Mouse (Mus musculus) intestine, embryonic 15.5 days (tissue): ENCODE measurements around the gene Mks1. TPM values are rescaled to one million over a fixed set of nuclear protein-coding genes. Genes with fewer than 3 reads are reported as not detected.

Experiments
- ATAC-seq: fragments of 200-750 bp; cut with Nextera tagmentation; 2 replicates; pipeline ENCODE4 v1.8.0; 2017; ENCODE audit warnings: moderate TSS enrichment, moderate library complexity
- H3K27ac ChIP-seq: fragments of 300-500 bp; sonication (generic); 2 replicates; pipeline ENCODE4 v1.5.1; 2015; ENCODE audit warnings: mild to moderate bottlenecking, inconsistent platforms
- H3K27me3 ChIP-seq: fragments of 300-500 bp; sonication (generic); replicated peaks from 2 replicates; pipeline ENCODE4 v1.6.1; 2015; ENCODE audit warnings: inconsistent platforms
- H3K36me3 ChIP-seq: fragments of 300-500 bp; sonication (generic); 2 replicates; pipeline ENCODE4 v1.6.1; 2015; ENCODE audit warnings: inconsistent platforms
- H3K4me1 ChIP-seq: fragments of 300-500 bp; sonication (generic); replicated peaks from 2 replicates; pipeline ENCODE4 v1.6.1; 2015; ENCODE audit warnings: inconsistent platforms
- H3K4me2 ChIP-seq: fragments of 300-500 bp; sonication (generic); replicated peaks from 2 replicates; pipeline ENCODE4 v1.6.1; 2015; ENCODE audit warnings: mild to moderate bottlenecking, inconsistent platforms
- H3K4me3 ChIP-seq: fragments of 300-500 bp; sonication (generic); replicated peaks from 2 replicates; pipeline ENCODE4 v1.5.1; 2015; ENCODE audit warnings: inconsistent platforms
- H3K9ac ChIP-seq: fragments of 300-500 bp; sonication (generic); 2 replicates; pipeline ENCODE4 v1.6.1; 2015; ENCODE audit warnings: inconsistent platforms
- H3K9me3 ChIP-seq: fragments of 300-500 bp; sonication (generic); 2 replicates; pipeline ENCODE4 v1.6.1; 2016; ENCODE audit warnings: inconsistent platforms
- WGBS: fragments of 180-500 bp; shearing (Covaris S2); methylation state at CpG from one replicate; pipeline ENCODE4 v1.1.7; 2015; 5-methylcytosine and 5-hydroxymethylcytosine counted together
- polyA plus RNA-seq: library from polyadenylated mRNA; unstranded; fragments of >200 nt; fragmentation: Nextera tagmentation; extraction: Ambion mirVana; gene quantifications from 2 replicates; pipeline ENCODE4 v1.2.1, GENCODE M21; 2015

Gene Mks1
- polyA plus RNA-seq, 1 experiment from 2014 or later: 10.2 TPM

- ATAC-seq: no peak
- no peaks in the 10 kb centered on the region for H3K27me3 ChIP-seq
- no peaks in the 10 kb centered on the region for H3K36me3 ChIP-seq
- H3K27ac ChIP-seq: no peak overlapping the region
- no peak overlapping the region for H3K4me3 ChIP-seq
- H3K9ac ChIP-seq: no peak overlapping the region
- no peak overlapping the region for H3K4me2 ChIP-seq
- 0 out of 2 replicates have a peak, but pooled peaks cover 3% of the 10 kb centered on the region for H3K4me1 ChIP-seq
- no peaks in the 10 kb centered on the region for H3K9me3 ChIP-seq
- 48% methylated on average over 5 of the region's 5 CpGs for WGBS
Observed at GRCm38 (mm10) chr11:87883493-87883892, 30.5 kb downstream of the Mks1 start.

GRCm38 (mm10) chr11:87884856-87885255 lies 31.8 kb downstream of the Mks1 start:
- ATAC-seq: no peak
- no peak overlapping the region for H3K27ac ChIP-seq
- WGBS: 76% methylated on average over 5 of the region's 5 CpGs
- H3K9me3 ChIP-seq: no peaks in the 10 kb centered on the region
- 0 out of 2 replicates have a peak, but pooled peaks cover 3% of the 10 kb centered on the region for H3K4me1 ChIP-seq
- H3K4me3 ChIP-seq: no peak overlapping the region
- no peak overlapping the region for H3K9ac ChIP-seq
- H3K4me2 ChIP-seq: no peak overlapping the region
- no peaks in the 10 kb centered on the region for H3K36me3 ChIP-seq
- H3K27me3 ChIP-seq: no peaks in the 10 kb centered on the region

GRCm38 (mm10) chr11:87892168-87892567 lies 39.2 kb downstream of the Mks1 start, which contains the start of gene Olfr462:
Olfr462 (minus strand) TSS chr11:87892268.
- 87% methylated on average over 6 of the region's 6 CpGs for WGBS
- no peak within 1 kb of the TSS for H3K27ac ChIP-seq
- no peaks in the 10 kb centered on the region for H3K36me3 ChIP-seq
- no peak within 1 kb of the TSS for H3K4me2 ChIP-seq
- no peaks in the 10 kb centered on the region for H3K4me1 ChIP-seq
- H3K27me3 ChIP-seq: no peaks in the 10 kb centered on the region
- no peak within 1 kb of the TSS for H3K4me3 ChIP-seq
- H3K9ac ChIP-seq: no peak within 1 kb of the TSS
- no peaks in the 10 kb centered on the region for H3K9me3 ChIP-seq
- no peak for ATAC-seq

- Histone ChIP-seq H3K27me3 (no peaks in the 10 kb centered on the region), H3K4me1 (no peaks in the 10 kb centered on the region), H3K4me2 (no peak within 1 kb of the TSS), H3K9me3 (no peaks in the 10 kb centered on the region), H3K27ac (no peak within 1 kb of the TSS), H3K4me3 (no peak within 1 kb of the TSS), H3K36me3 (no peaks in the 10 kb centered on the region), H3K9ac (no peak within 1 kb of the TSS)
- ATAC-seq: no peak
Observed at GRCm38 (mm10) chr11:87897287-87897686, 44.3 kb downstream of the Mks1 start, which contains the start of gene Olfr463. Olfr463 (minus strand) TSS chr11:87897387.

GRCm38 (mm10) chr11:87904331-87904730 lies 51.3 kb downstream of the Mks1 start:
- no peak for ATAC-seq
- 84% methylated on average over 3 of the region's 3 CpGs for WGBS
- no peaks in the 10 kb centered on the region for H3K36me3 ChIP-seq

More at GRCm38 (mm10) chr11:87904331-87904730, 51.3 kb downstream of the Mks1 start:
- no peaks in the 10 kb centered on the region for H3K27me3 ChIP-seq
- H3K4me2 ChIP-seq: no peak overlapping the region
- no peaks in the 10 kb centered on the region for H3K9me3 ChIP-seq
- no peak overlapping the region for H3K9ac ChIP-seq
- no peak overlapping the region for H3K4me3 ChIP-seq
- H3K4me1 ChIP-seq: no peaks in the 10 kb centered on the region
- no peak overlapping the region for H3K27ac ChIP-seq

Other genes starting within 250 kb of the Mks1 start
- gene Hsf5, start 236.1 kb upstream of the Mks1 start, polyA plus RNA-seq: 0.15 and 0.29 TPM in 2 replicates
- 14.1 and 14.7 TPM in 2 replicates for gene Rnf43, start 190.5 kb upstream of the Mks1 start, polyA plus RNA-seq
- gene Supt4a, start 115.7 kb upstream of the Mks1 start, polyA plus RNA-seq: 117 and 121 TPM in 2 replicates
- 0.96 and 1.5 TPM in 2 replicates for gene Tspoap1, start 92.7 kb upstream of the Mks1 start, polyA plus RNA-seq
- 2.9 and 5.9 TPM in 2 replicates for gene Mpo, start 59.6 kb upstream of the Mks1 start, polyA plus RNA-seq
- 0.05 TPM in 1 of 2 replicates, not detected in the other for gene Lpo, start 24.9 kb upstream of the Mks1 start, polyA plus RNA-seq
- 0.14 and 0.16 TPM in 2 replicates for gene Epx, start 22.3 kb downstream of the Mks1 start, polyA plus RNA-seq
- not detected in 2 replicates for gene Olfr462, start 39.1 kb downstream of the Mks1 start, polyA plus RNA-seq
- gene Olfr463, start 44.2 kb downstream of the Mks1 start, polyA plus RNA-seq: not detected in 2 replicates
- not detected in 2 replicates for gene Olfr464, start 67.8 kb downstream of the Mks1 start, polyA plus RNA-seq
- gene Dynll2, start 134.3 kb downstream of the Mks1 start, polyA plus RNA-seq: 27.7 and 27.8 TPM in 2 replicates
- gene Srsf1, start 194.2 kb downstream of the Mks1 start, polyA plus RNA-seq: 237 and 244 TPM in 2 replicates
- gene Vezf1, start 215.1 kb downstream of the Mks1 start, polyA plus RNA-seq: 30.4 and 32.4 TPM in 2 replicates
- 14.2 and 17.6 TPM in 2 replicates for gene Cuedc1, start 244.8 kb downstream of the Mks1 start, polyA plus RNA-seq